Mouse (Mus musculus): Measurements from ENCODE around the gene Entpd7. TPM values are rescaled to one million over a fixed set of nuclear protein-coding genes. Genes with fewer than 3 reads are reported as not detected.

Entpd7 gene
- total and polyA plus RNA-seq, 2 experiments from 2014 or later: 6.9 to 8.2 TPM

DNA sequence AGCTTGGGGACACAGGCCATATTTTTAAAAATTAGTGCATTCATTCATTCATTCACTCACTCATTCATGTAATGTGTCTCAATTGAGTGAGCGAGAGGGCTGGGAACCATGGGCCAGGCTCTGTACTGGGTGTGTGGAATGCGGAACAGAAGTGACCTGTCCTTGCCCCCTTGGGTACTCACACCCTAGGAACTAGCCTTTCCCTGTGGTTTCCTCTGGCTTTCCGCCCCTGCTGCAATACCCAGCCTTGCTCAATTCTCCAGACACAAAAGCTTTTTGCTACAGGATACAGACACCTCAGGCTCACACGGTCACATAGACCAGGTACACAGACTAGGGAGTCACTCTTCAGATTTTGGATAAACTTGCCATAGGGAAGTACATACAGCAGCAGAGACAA lies 41.1 kb upstream of the Entpd7 start:
- H3K4me3 ChIP-seq (ENCODE audit: low read depth, low read length): no peak overlapping the region
- no peak for ATAC-seq (ENCODE audit: low FRiP score)
- H3K4me2 ChIP-seq (ENCODE audit: low read depth, low read length, poor library complexity, severe bottlenecking): no peak overlapping the region
- DNase-seq (ENCODE audit: low spot score): no peak
- no peaks in the 10 kb centered on the region for H3K27me3 ChIP-seq (ENCODE audit: insufficient read depth, low read length)
- H3K4me1 ChIP-seq (ENCODE audit: insufficient read depth, low read length): no peaks in the 10 kb centered on the region
- TF ChIP-seq CTCF (IDR thresholded peaks at IDR 0.05): no peak
- H3K9me3 ChIP-seq (ENCODE audit: low read length): no peaks in the 10 kb centered on the region
- H3K27ac ChIP-seq (ENCODE audit: low read depth, low read length): no peak overlapping the region
- H3K36me3 ChIP-seq (ENCODE audit: insufficient read depth, low read length): no peaks in the 10 kb centered on the region
- H3K9ac ChIP-seq (replicated peaks; ENCODE audit: low read length, poor library complexity, severe bottlenecking): no peak overlapping the region
- 98% methylated on average over 4 of the region's 4 CpGs for WGBS

DNA sequence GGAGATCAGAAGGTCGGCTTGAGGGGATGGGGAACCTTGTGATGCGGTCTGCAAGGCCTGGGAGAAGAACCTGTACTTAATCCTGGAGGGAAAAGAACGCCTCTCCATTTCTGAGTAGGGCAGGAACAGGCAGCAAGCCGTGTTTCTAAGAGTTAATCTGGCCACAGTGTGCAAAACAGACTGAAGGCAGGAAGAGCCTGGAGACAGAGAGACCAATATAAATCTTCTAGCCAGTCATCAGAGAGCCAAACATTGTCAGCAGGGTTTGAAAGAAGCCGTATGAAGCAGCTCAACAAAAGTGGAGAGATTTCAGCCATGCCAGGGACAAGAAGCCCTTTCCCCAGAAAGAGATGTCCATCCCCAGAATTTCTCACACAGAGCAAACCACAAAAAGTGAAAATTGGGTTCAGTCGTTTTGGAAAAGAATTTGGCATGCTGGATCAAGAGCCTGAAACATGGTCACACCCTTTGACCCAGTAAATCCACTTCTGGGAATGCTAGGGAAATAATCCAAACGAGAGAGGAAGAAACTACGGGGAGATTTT lies 38.2 kb upstream of the Entpd7 start:
- WGBS: 56% methylated on average over 8 of the region's 8 CpGs

GRCm38 (mm10) chr19:43655735-43656492 lies 33.6 kb upstream of the Entpd7 start:
- WGBS: 38% methylated on average over 11 of the region's 11 CpGs
- DNase-seq (ENCODE audit: low spot score): peak; percentile 61
- Histone ChIP-seq H3K4me3 (ENCODE audit: low read depth, low read length) (no peak overlapping the region), H3K27me3 (ENCODE audit: insufficient read depth, low read length) (no peaks in the 10 kb centered on the region), H3K4me2 (ENCODE audit: low read depth, low read length, poor library complexity, severe bottlenecking) (no peak overlapping the region), H3K36me3 (ENCODE audit: insufficient read depth, low read length) (no peaks in the 10 kb centered on the region), H3K9ac (replicated peaks; ENCODE audit: low read length, poor library complexity, severe bottlenecking) (no peak overlapping the region), H3K4me1 (ENCODE audit: insufficient read depth, low read length) (no peaks in the 10 kb centered on the region), H3K9me3 (ENCODE audit: low read length) (no peaks in the 10 kb centered on the region), H3K27ac (ENCODE audit: low read depth, low read length) (no peak overlapping the region)
- ATAC-seq (ENCODE audit: low FRiP score): no peak
- TF ChIP-seq CTCF (IDR thresholded peaks at IDR 0.05): peak; percentile 90

More for the DNA sequence above, 38.2 kb upstream of the Entpd7 start:
- H3K4me3 ChIP-seq (ENCODE audit: low read depth, low read length): no peak overlapping the region
- H3K27ac ChIP-seq (ENCODE audit: low read depth, low read length): no peak overlapping the region
- ATAC-seq (ENCODE audit: low FRiP score) (no peak), DNase-seq (ENCODE audit: low spot score) (no peak)
- no peaks in the 10 kb centered on the region for H3K27me3 ChIP-seq (ENCODE audit: insufficient read depth, low read length)
- TF ChIP-seq CTCF (IDR thresholded peaks at IDR 0.05): no peak
- no peak overlapping the region for H3K4me2 ChIP-seq (ENCODE audit: low read depth, low read length, poor library complexity, severe bottlenecking)
- no peak overlapping the region for H3K9ac ChIP-seq (replicated peaks; ENCODE audit: low read length, poor library complexity, severe bottlenecking)
- no peaks in the 10 kb centered on the region for H3K36me3 ChIP-seq (ENCODE audit: insufficient read depth, low read length)
- no peaks in the 10 kb centered on the region for H3K4me1 ChIP-seq (ENCODE audit: insufficient read depth, low read length)
- H3K9me3 ChIP-seq (ENCODE audit: low read length): no peaks in the 10 kb centered on the region

DNA sequence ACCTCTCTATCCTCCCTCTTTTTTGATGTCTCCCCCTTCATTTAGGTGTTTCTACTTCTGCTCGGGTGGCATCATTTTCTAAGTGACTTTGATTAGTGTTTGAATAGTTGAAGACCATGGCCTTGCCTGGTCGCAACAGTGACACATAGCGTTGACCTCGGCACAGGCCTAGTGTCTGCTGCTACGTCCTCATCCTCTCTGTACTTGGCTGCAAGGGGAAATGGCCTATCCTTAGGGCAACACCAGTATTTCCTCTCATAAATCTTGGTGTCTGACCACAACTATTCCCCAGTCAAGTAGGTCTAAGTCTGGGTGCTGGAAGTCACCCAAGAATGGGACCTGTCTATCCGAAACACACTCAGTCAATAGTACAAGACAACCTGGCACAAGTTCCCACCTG lies 29.8 kb upstream of the Entpd7 start:
- TF ChIP-seq CTCF (IDR thresholded peaks at IDR 0.05): no peak
- H3K36me3 ChIP-seq (ENCODE audit: insufficient read depth, low read length): peaks cover 16% of the 10 kb centered on the region
- H3K4me2 ChIP-seq (ENCODE audit: low read depth, low read length, poor library complexity, severe bottlenecking): no peak overlapping the region
- no peaks in the 10 kb centered on the region for H3K9me3 ChIP-seq (ENCODE audit: low read length)
- no peak overlapping the region for H3K27ac ChIP-seq (ENCODE audit: low read depth, low read length)
- no peaks in the 10 kb centered on the region for H3K4me1 ChIP-seq (ENCODE audit: insufficient read depth, low read length)
- no peaks in the 10 kb centered on the region for H3K27me3 ChIP-seq (ENCODE audit: insufficient read depth, low read length)
- no peak for DNase-seq (ENCODE audit: low spot score)
- no peak overlapping the region for H3K9ac ChIP-seq (replicated peaks; ENCODE audit: low read length, poor library complexity, severe bottlenecking)
- no peak overlapping the region for H3K4me3 ChIP-seq (ENCODE audit: low read depth, low read length)
- no peak for ATAC-seq (ENCODE audit: low FRiP score)
- WGBS: 91% methylated on average over 6 of the region's 6 CpGs

GRCm38 (mm10) chr19:43660774-43661173 lies 28.7 kb upstream of the Entpd7 start:
- Histone ChIP-seq H3K4me3 (ENCODE audit: low read depth, low read length) (no peak overlapping the region), H3K9ac (replicated peaks; ENCODE audit: low read length, poor library complexity, severe bottlenecking) (no peak overlapping the region), H3K36me3 (ENCODE audit: insufficient read depth, low read length) (peaks cover 16% of the 10 kb centered on the region), H3K9me3 (ENCODE audit: low read length) (no peaks in the 10 kb centered on the region), H3K27ac (ENCODE audit: low read depth, low read length) (no peak overlapping the region), H3K4me2 (ENCODE audit: low read depth, low read length, poor library complexity, severe bottlenecking) (no peak overlapping the region), H3K27me3 (ENCODE audit: insufficient read depth, low read length) (no peaks in the 10 kb centered on the region), H3K4me1 (ENCODE audit: insufficient read depth, low read length) (no peaks in the 10 kb centered on the region)
- no peak for DNase-seq (ENCODE audit: low spot score)
- ATAC-seq (ENCODE audit: low FRiP score): no peak
- no peak for TF ChIP-seq CTCF (IDR thresholded peaks at IDR 0.05)
- 86% methylated on average over 9 of the region's 9 CpGs for WGBS

GRCm38 (mm10) chr19:43662176-43662967 lies 27.1 kb upstream of the Entpd7 start:
- Histone ChIP-seq H3K36me3 (ENCODE audit: insufficient read depth, low read length) (peaks cover 21% of the 10 kb centered on the region), H3K27me3 (ENCODE audit: insufficient read depth, low read length) (no peaks in the 10 kb centered on the region), H3K4me2 (ENCODE audit: low read depth, low read length, poor library complexity, severe bottlenecking) (no peak overlapping the region), H3K9ac (replicated peaks; ENCODE audit: low read length, poor library complexity, severe bottlenecking) (no peak overlapping the region), H3K4me3 (ENCODE audit: low read depth, low read length) (no peak overlapping the region), H3K4me1 (ENCODE audit: insufficient read depth, low read length) (no peaks in the 10 kb centered on the region), H3K27ac (ENCODE audit: low read depth, low read length) (no peak overlapping the region), H3K9me3 (ENCODE audit: low read length) (no peaks in the 10 kb centered on the region)
- ATAC-seq (ENCODE audit: low FRiP score): 0 out of 2 replicates have a peak, but pooled peaks have one; percentile 35
- 34% methylated on average over 19 of the region's 19 CpGs for WGBS
- DNase-seq (ENCODE audit: low spot score): peak; percentile 61
- TF ChIP-seq CTCF (IDR thresholded peaks at IDR 0.05): peak; percentile 66

Data from midbrain, postnatal 0 days (tissue).